Mouse (Mus musculus): ENCODE measurements around the gene Dnah8.

- no peak for TF ChIP-seq CTCF (IDR thresholded peaks at IDR 0.05; ENCODE audit: borderline replicate concordance, insufficient read depth, low read depth, low read length)
- no peak for TF ChIP-seq POLR2A (IDR thresholded peaks at IDR 0.05; ENCODE audit: borderline replicate concordance, insufficient read depth, low read length)
Measured at GRCm38 (mm10) chr17:30848804-30849203, 224.7 kb downstream of the Dnah8 start.
